Mouse (Mus musculus): ENCODE data around the gene Klf13. TPM values are rescaled to one million over a fixed set of nuclear protein-coding genes. Genes with fewer than 3 reads are reported as not detected.
A peak's percentile ranks its signal among the peaks of the same experiment; 100 is the strongest.

The Klf13 gene
- polyA plus RNA-seq, 1 experiment = 75.3 TPM

GRCm38 (mm10) chr7:63950931-63951607 lies 12.4 kb upstream of the Klf13 start:
- Histone ChIP-seq H3K27ac (ENCODE audit: insufficient read depth, low read depth, low read length) (no peak overlapping the region), H3K4me1 (ENCODE audit: control insufficient read depth, insufficient read depth, low read length) (no peaks in the 10 kb centered on the region), H3K4me3 (ENCODE audit: insufficient read depth, low read length) (no peak overlapping the region)
- TF ChIP-seq POLR2A (IDR thresholded peaks at IDR 0.05; ENCODE audit: borderline replicate concordance, low read depth, low read length) = no peak
- no peak for TF ChIP-seq CTCF (IDR thresholded peaks at IDR 0.05; ENCODE audit: low read depth, low read length)

GRCm38 (mm10) chr7:63949176-63949575 lies 10.5 kb upstream of the Klf13 start:
- no peak overlapping the region for H3K27ac ChIP-seq (ENCODE audit: insufficient read depth, low read depth, low read length)

GRCm38 (mm10) chr7:63947514-63948487 lies 9.1 kb upstream of the Klf13 start:
- H3K27ac ChIP-seq (ENCODE audit: insufficient read depth, low read depth, low read length) = no peak overlapping the region
- H3K4me1 ChIP-seq (ENCODE audit: control insufficient read depth, insufficient read depth, low read length) = no peaks in the 10 kb centered on the region
- TF ChIP-seq CTCF (IDR thresholded peaks at IDR 0.05; ENCODE audit: low read depth, low read length) = no peak
- TF ChIP-seq POLR2A (IDR thresholded peaks at IDR 0.05; ENCODE audit: borderline replicate concordance, low read depth, low read length) = no peak
- H3K4me3 ChIP-seq (ENCODE audit: insufficient read depth, low read length) = no peak overlapping the region

More at GRCm38 (mm10) chr7:63949176-63949575, 10.5 kb upstream of the Klf13 start:
- H3K4me3 ChIP-seq (ENCODE audit: insufficient read depth, low read length) = no peak overlapping the region
- H3K4me1 ChIP-seq (ENCODE audit: control insufficient read depth, insufficient read depth, low read length) = no peaks in the 10 kb centered on the region
- TF ChIP-seq POLR2A (IDR thresholded peaks at IDR 0.05; ENCODE audit: borderline replicate concordance, low read depth, low read length) (no peak), CTCF (IDR thresholded peaks at IDR 0.05; ENCODE audit: low read depth, low read length) (no peak)

GRCm38 (mm10) chr7:63943946-63944345 lies 5.2 kb upstream of the Klf13 start:
- TF ChIP-seq POLR2A (IDR thresholded peaks at IDR 0.05; ENCODE audit: borderline replicate concordance, low read depth, low read length) = no peak
- TF ChIP-seq CTCF (IDR thresholded peaks at IDR 0.05; ENCODE audit: low read depth, low read length) = no peak
- H3K4me3 ChIP-seq (ENCODE audit: insufficient read depth, low read length) = no peak overlapping the region
- H3K4me1 ChIP-seq (ENCODE audit: control insufficient read depth, insufficient read depth, low read length) = peaks cover 22% of the 10 kb centered on the region
- no peak overlapping the region for H3K27ac ChIP-seq (ENCODE audit: insufficient read depth, low read depth, low read length)

GRCm38 (mm10) chr7:63941501-63941900 lies 2.8 kb upstream of the Klf13 start:
- H3K4me1 ChIP-seq (ENCODE audit: control insufficient read depth, insufficient read depth, low read length) = peaks cover 22% of the 10 kb centered on the region
- TF ChIP-seq CTCF (IDR thresholded peaks at IDR 0.05; ENCODE audit: low read depth, low read length) (no peak), POLR2A (IDR thresholded peaks at IDR 0.05; ENCODE audit: borderline replicate concordance, low read depth, low read length) (no peak)
- H3K4me3 ChIP-seq (ENCODE audit: insufficient read depth, low read length) = no peak overlapping the region
- H3K27ac ChIP-seq (ENCODE audit: insufficient read depth, low read depth, low read length) = no peak overlapping the region

GRCm38 (mm10) chr7:63941050-63941449 lies 2.3 kb upstream of the Klf13 start:
- peaks cover 22% of the 10 kb centered on the region for H3K4me1 ChIP-seq (ENCODE audit: control insufficient read depth, insufficient read depth, low read length)
- TF ChIP-seq CTCF (IDR thresholded peaks at IDR 0.05; ENCODE audit: low read depth, low read length) (no peak), POLR2A (IDR thresholded peaks at IDR 0.05; ENCODE audit: borderline replicate concordance, low read depth, low read length) (no peak)
- H3K4me3 ChIP-seq (ENCODE audit: insufficient read depth, low read length) = no peak overlapping the region
- H3K27ac ChIP-seq (ENCODE audit: insufficient read depth, low read depth, low read length) = no peak overlapping the region

- Histone ChIP-seq H3K27ac (ENCODE audit: insufficient read depth, low read depth, low read length) (peak overlapping the region; percentile 86), H3K4me3 (ENCODE audit: insufficient read depth, low read length) (no peak overlapping the region), H3K4me1 (ENCODE audit: control insufficient read depth, insufficient read depth, low read length) (peaks cover 26% of the 10 kb centered on the region)
- no peak for TF ChIP-seq POLR2A (IDR thresholded peaks at IDR 0.05; ENCODE audit: borderline replicate concordance, low read depth, low read length)
- no peak for TF ChIP-seq CTCF (IDR thresholded peaks at IDR 0.05; ENCODE audit: low read depth, low read length)
Measured at GRCm38 (mm10) chr7:63940321-63940720, 1.6 kb upstream of the Klf13 start.

GRCm38 (mm10) chr7:63939397-63939951 lies 759 bp upstream of the Klf13 start:
- peaks cover 34% of the 10 kb centered on the region for H3K4me1 ChIP-seq (ENCODE audit: control insufficient read depth, insufficient read depth, low read length)
- H3K27ac ChIP-seq (ENCODE audit: insufficient read depth, low read depth, low read length) = peak overlapping the region; percentile 86
- TF ChIP-seq CTCF (IDR thresholded peaks at IDR 0.05; ENCODE audit: low read depth, low read length) (no peak), POLR2A (IDR thresholded peaks at IDR 0.05; ENCODE audit: borderline replicate concordance, low read depth, low read length) (no peak)
- H3K4me3 ChIP-seq (ENCODE audit: insufficient read depth, low read length) = peak overlapping the region; percentile 82

- TF ChIP-seq CTCF (IDR thresholded peaks at IDR 0.05; ENCODE audit: low read depth, low read length) = no peak
- TF ChIP-seq POLR2A (IDR thresholded peaks at IDR 0.05; ENCODE audit: borderline replicate concordance, low read depth, low read length) = no peak
- Histone ChIP-seq H3K4me1 (ENCODE audit: control insufficient read depth, insufficient read depth, low read length) (peaks cover 44% of the 10 kb centered on the region), H3K4me3 (ENCODE audit: insufficient read depth, low read length) (peak overlapping the region; percentile 99), H3K27ac (ENCODE audit: insufficient read depth, low read depth, low read length) (peak overlapping the region; percentile 87)
Measured at GRCm38 (mm10) chr7:63938066-63938913, 425 bp downstream of the Klf13 start.
